Mouse (Mus musculus) lung, postnatal 0 days (tissue): Measurements from ENCODE around the gene Hmgb1. TPM values are rescaled to one million over a fixed set of nuclear protein-coding genes. Genes with fewer than 3 reads are reported as not detected.

Experiments
- ATAC-seq: fragments of 200-750 bp; cut with Nextera tagmentation; 2 replicates; pipeline ENCODE4 v1.8.0; 2017; ENCODE audit warnings: moderate library complexity
- DNase-seq: peaks from one replicate; pipeline ENCODE4 v3.0.0-alpha.2; 2016; ENCODE audit warnings: low spot score
- H3K27ac ChIP-seq: fragments of 300-500 bp; sonication (generic); 2 replicates; pipeline ENCODE4 v1.5.1; 2014; ENCODE audit warnings: antibody characterized with exemption, mild to moderate bottlenecking, low read length, mixed read lengths
- H3K27me3 ChIP-seq: fragments of 300-500 bp; sonication (generic); replicated peaks from 2 replicates; pipeline ENCODE4 v1.6.1; 2014; ENCODE audit warnings: low read length, mixed read lengths; ENCODE audit not compliant: insufficient read depth
- H3K36me3 ChIP-seq: fragments of 300-500 bp; sonication (generic); 2 replicates; pipeline ENCODE4 v1.6.1; 2014; ENCODE audit warnings: low read length, mixed read lengths; ENCODE audit not compliant: insufficient read depth
- H3K4me1 ChIP-seq: fragments of 300-500 bp; sonication (generic); 2 replicates; pipeline ENCODE4 v1.6.1; 2014; ENCODE audit warnings: antibody characterized with exemption, low read depth, low read length, mixed read lengths; ENCODE audit not compliant: insufficient read depth
- H3K4me2 ChIP-seq: fragments of 300-500 bp; sonication (generic); replicated peaks from 2 replicates; pipeline ENCODE4 v1.6.1; 2014; ENCODE audit warnings: low read depth, mild to moderate bottlenecking, low read length, moderate library complexity, mixed read lengths
- H3K4me3 ChIP-seq: fragments of 300-500 bp; sonication (generic); 2 replicates; pipeline ENCODE4 v1.5.1; 2014; ENCODE audit warnings: low read depth, low read length
- H3K9ac ChIP-seq: fragments of 300-500 bp; sonication (generic); replicated peaks from 2 replicates; pipeline ENCODE4 v1.6.1; 2014; ENCODE audit warnings: low read depth, mild to moderate bottlenecking
- H3K9me3 ChIP-seq: fragments of 300-500 bp; sonication (generic); 2 replicates; pipeline ENCODE4 v1.6.1; 2016; ENCODE audit warnings: low read length, mixed read lengths
- CTCF ChIP-seq: IDR thresholded peaks from 2 replicates; pipeline ENCODE4 v1.5.1; 2016; ENCODE audit warnings: antibody characterized with exemption, mild to moderate bottlenecking
- EP300 ChIP-seq: IDR thresholded peaks from 2 replicates; pipeline ENCODE4 v1.6.1; 2016; ENCODE audit warnings: antibody characterized with exemption, mild to moderate bottlenecking, control low read depth
- WGBS: fragments of 180-500 bp; shearing (Covaris S2); extraction: QIAGEN DNeasy Blood & Tissue Kit; methylation state at CpG from one replicate; pipeline ENCODE4 v1.1.7; 2014; 5-methylcytosine and 5-hydroxymethylcytosine counted together
- polyA plus RNA-seq: library from polyadenylated mRNA; unstranded; fragments of >200 nt; fragmentation: Nextera tagmentation; extraction: Ambion mirVana; gene quantifications from 2 replicates; pipeline ENCODE4 v1.2.1, GENCODE M21; 2015

The Hmgb1 gene
- polyA plus RNA-seq, 1 experiment from 2014 or later: 616 TPM

DNA sequence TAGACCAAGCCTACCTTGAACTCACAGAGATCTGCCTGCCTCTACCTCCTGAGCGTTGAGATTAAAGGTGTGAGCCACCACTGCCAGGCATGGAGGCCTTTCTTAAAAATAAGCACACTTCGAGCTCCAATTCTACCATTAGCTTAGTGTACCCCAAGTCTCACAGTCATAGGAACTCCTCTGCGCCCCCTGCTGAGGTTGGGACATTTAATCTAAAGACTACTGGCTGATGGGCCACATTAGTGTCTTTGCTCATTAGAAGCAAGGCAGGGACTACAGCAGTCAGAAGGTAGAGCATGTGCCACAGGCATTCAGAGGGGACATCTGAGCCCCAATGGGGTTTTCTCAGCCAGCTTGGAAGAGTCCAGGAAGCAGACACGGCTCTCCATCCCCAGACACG lies 86.4 kb downstream of the Hmgb1 start:
- Histone ChIP-seq H3K4me2 (no peak overlapping the region), H3K4me3 (no peak overlapping the region), H3K36me3 (no peaks in the 10 kb centered on the region), H3K9me3 (no peaks in the 10 kb centered on the region), H3K27ac (no peak overlapping the region), H3K9ac (no peak overlapping the region), H3K27me3 (no peaks in the 10 kb centered on the region), H3K4me1 (no peaks in the 10 kb centered on the region)
- 88% methylated on average over 5 of the region's 5 CpGs for WGBS
- TF ChIP-seq EP300 (no peak), CTCF (no peak)
- no peak for DNase-seq
- no peak for ATAC-seq

DNA sequence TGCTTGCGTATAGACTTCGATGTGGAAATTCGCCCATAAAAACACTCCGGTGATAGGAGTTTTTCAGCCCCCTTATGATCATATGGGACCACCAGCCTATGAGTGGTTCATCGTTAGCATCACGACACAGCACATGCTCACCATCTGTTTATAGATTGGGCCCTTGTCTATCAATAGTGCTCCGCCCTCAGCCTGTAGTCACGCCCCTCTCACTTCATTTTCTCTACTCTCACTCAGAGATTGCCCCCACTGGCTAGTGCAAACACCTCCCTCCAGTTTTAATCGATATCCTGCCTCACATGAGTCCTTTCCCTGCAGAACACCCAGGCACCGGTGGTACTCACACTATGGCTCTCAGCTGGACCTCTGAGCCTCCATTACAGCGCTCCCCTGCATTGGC lies 88.0 kb downstream of the Hmgb1 start:
- no peaks in the 10 kb centered on the region for H3K4me1 ChIP-seq
- H3K4me2 ChIP-seq: no peak overlapping the region
- DNase-seq: no peak
- no peak overlapping the region for H3K9ac ChIP-seq
- no peaks in the 10 kb centered on the region for H3K27me3 ChIP-seq
- WGBS: 53% methylated on average over 11 of the region's 11 CpGs
- H3K4me3 ChIP-seq: no peak overlapping the region
- no peak overlapping the region for H3K27ac ChIP-seq
- no peaks in the 10 kb centered on the region for H3K36me3 ChIP-seq
- TF ChIP-seq EP300 (no peak), CTCF (no peak)
- ATAC-seq: no peak
- no peaks in the 10 kb centered on the region for H3K9me3 ChIP-seq

DNA sequence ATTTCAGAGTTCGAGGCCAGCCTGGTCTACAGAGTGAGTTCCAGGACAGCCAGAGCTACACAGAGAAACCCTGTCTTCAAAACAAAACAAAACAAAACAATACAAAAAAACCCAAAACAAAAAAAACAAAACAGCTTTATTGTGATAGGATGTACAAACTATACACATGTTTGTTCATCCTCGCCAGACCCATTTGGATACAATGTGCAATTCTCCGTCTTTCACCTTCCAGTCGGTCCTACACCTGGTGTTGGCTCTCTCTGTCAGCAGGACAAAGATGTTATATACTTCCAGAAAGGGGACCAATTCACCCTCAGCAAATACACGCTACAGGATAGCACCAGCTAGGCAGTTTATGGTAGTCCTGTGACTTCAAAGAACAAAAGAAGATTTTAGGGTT lies 91.4 kb downstream of the Hmgb1 start:
- H3K9ac ChIP-seq: no peak overlapping the region
- H3K9me3 ChIP-seq: no peaks in the 10 kb centered on the region
- TF ChIP-seq EP300 (no peak), CTCF (no peak)
- no peaks in the 10 kb centered on the region for H3K4me1 ChIP-seq
- WGBS: 89% methylated on average over 5 of the region's 5 CpGs
- H3K4me2 ChIP-seq: no peak overlapping the region
- DNase-seq (no peak), ATAC-seq (no peak)
- H3K27ac ChIP-seq: no peak overlapping the region
- H3K4me3 ChIP-seq: no peak overlapping the region
- H3K36me3 ChIP-seq: no peaks in the 10 kb centered on the region
- no peaks in the 10 kb centered on the region for H3K27me3 ChIP-seq

DNA sequence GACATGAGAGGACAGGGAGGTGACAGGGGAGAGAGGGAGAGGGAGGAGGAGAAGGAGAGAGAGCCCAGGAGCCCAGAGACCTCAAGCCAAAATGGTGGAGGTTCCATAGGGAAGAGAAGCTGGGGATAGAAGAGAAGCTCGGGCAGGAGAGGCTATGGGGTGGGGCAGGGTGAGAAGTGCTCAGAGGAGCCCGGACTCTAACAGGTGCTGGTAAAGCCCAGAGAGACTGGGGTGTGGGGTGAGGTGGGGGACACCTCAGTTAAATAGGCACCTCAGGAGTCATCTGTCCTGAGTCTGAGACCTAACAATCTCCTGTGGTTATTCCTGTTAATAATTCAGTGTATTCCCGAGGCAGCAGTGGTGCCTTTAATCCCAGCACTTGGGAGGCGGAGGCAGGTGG lies 91.8 kb downstream of the Hmgb1 start:
- no peaks in the 10 kb centered on the region for H3K9me3 ChIP-seq
- no peak for ATAC-seq
- no peak for DNase-seq
- H3K9ac ChIP-seq: no peak overlapping the region
- no peaks in the 10 kb centered on the region for H3K27me3 ChIP-seq
- no peak overlapping the region for H3K4me2 ChIP-seq
- WGBS: 80% methylated on average over 4 of the region's 4 CpGs
- H3K4me1 ChIP-seq: no peaks in the 10 kb centered on the region
- H3K36me3 ChIP-seq: no peaks in the 10 kb centered on the region
- H3K27ac ChIP-seq: no peak overlapping the region
- TF ChIP-seq CTCF: no peak
- no peak for TF ChIP-seq EP300
- H3K4me3 ChIP-seq: no peak overlapping the region

DNA sequence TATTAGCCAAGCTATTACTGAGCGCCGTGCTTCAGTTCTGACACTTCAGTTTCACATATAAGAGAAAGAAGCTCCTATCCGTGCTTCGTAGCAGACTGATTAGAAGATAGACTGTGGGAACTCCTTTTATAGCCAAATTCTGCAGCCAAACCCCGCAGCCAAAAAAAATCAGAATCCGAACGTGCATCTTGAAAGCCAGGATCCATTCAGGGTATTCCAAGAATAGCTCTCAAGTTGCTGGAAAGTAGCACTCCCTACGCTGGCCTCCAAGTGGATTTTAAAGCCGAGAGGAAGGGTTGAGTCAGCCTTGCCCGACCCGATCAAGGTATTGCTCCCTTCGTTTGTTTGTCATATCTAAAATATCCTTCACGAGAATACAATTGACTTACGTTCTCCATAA lies 93.0 kb downstream of the Hmgb1 start:
- Histone ChIP-seq H3K4me1 (no peaks in the 10 kb centered on the region), H3K9me3 (no peaks in the 10 kb centered on the region), H3K27me3 (no peaks in the 10 kb centered on the region), H3K4me3 (no peak overlapping the region), H3K4me2 (no peak overlapping the region), H3K27ac (no peak overlapping the region), H3K36me3 (no peaks in the 10 kb centered on the region), H3K9ac (no peak overlapping the region)
- TF ChIP-seq EP300 (no peak), CTCF (no peak)
- WGBS: 77% methylated on average over 14 of the region's 14 CpGs
- DNase-seq: no peak
- no peak for ATAC-seq

DNA sequence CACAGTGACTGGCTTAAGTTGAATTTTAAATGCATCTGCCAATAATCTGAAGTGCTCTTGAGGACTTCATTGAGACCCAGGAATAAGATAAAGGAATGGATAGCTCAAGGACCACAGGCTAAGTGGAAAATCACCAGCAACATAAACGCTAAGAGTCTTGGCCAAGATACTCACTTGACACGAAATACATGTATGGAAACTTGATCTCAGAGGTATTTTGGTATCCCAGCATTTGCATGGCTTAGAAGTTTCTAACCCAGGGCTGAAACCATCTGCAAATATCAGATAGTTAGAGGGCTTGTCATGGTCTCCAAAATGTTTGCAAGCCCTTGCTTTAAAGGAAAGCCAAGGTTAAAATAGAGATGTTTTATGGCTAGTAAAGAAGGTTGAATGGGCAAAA lies 94.4 kb downstream of the Hmgb1 start:
- TF ChIP-seq CTCF (no peak), EP300 (no peak)
- Histone ChIP-seq H3K4me3 (no peak overlapping the region), H3K27me3 (no peaks in the 10 kb centered on the region), H3K4me1 (no peaks in the 10 kb centered on the region), H3K27ac (no peak overlapping the region), H3K9ac (no peak overlapping the region), H3K9me3 (no peaks in the 10 kb centered on the region), H3K4me2 (no peak overlapping the region), H3K36me3 (no peaks in the 10 kb centered on the region)
- 51% methylated on average over 2 of the region's 2 CpGs for WGBS
- no peak for ATAC-seq
- DNase-seq: no peak

DNA sequence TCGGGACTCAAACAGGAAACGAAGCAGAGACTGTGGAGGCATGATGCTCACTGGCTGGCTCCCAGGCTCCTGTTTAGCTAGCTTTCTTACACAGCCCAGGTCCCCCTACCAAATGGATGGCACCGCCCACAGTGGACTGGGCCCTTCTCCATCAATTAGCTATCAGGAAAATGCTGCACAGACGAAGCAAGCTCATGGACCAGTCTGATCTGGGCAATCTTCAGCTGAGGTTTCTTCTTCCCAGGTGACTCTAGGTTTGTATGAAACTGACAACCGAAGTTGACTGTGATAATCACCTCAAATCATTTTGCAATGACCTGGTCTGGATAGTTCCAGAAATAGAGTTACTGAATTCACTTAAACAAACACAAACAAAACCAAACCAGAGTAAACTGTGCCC lies 94.8 kb downstream of the Hmgb1 start:
- H3K27me3 ChIP-seq: no peaks in the 10 kb centered on the region
- no peak overlapping the region for H3K4me2 ChIP-seq
- no peaks in the 10 kb centered on the region for H3K4me1 ChIP-seq
- H3K27ac ChIP-seq: no peak overlapping the region
- H3K9ac ChIP-seq: no peak overlapping the region
- WGBS: 83% methylated on average over 5 of the region's 5 CpGs
- DNase-seq (no peak), ATAC-seq (no peak)
- no peaks in the 10 kb centered on the region for H3K36me3 ChIP-seq
- H3K4me3 ChIP-seq: no peak overlapping the region
- no peaks in the 10 kb centered on the region for H3K9me3 ChIP-seq
- no peak for TF ChIP-seq CTCF
- no peak for TF ChIP-seq EP300
